Mouse (Mus musculus) myocyte (in vitro differentiated cells): ENCODE results near the gene Svop.

Source experiments
- E2F4 ChIP-seq: IDR thresholded peaks from one replicate; pipeline ENCODE4 v1.6.1; 2011; ENCODE audit warnings: mild to moderate bottlenecking, control low read depth, moderate library complexity; ENCODE audit not compliant: insufficient read depth
- MAX ChIP-seq: IDR thresholded peaks from one replicate; pipeline ENCODE4 v1.6.1; 2011; ENCODE audit warnings: low read depth, mild to moderate bottlenecking, control low read depth
- MYOD1 ChIP-seq, 3 experiments: IDR thresholded peaks; one replicate each; pipeline ENCODE4 v1.6.1; 2011; ENCODE audit warnings: control low read depth in 2 of 3, low read depth in 2 of 3, mild to moderate bottlenecking in 2 of 3, moderate library complexity in 1 of 3; ENCODE audit not compliant: insufficient read length in 2 of 3, control insufficient read depth in 1 of 3
- POLR2A ChIP-seq: IDR thresholded peaks from one replicate; pipeline ENCODE4 v1.6.1; 2011; ENCODE audit warnings: low read depth, mild to moderate bottlenecking, control low read depth, moderate library complexity; ENCODE audit not compliant: insufficient read length
- POLR2AphosphoS2 ChIP-seq: IDR thresholded peaks from one replicate; pipeline ENCODE4 v1.6.1; 2011; ENCODE audit warnings: low read depth, control low read depth; ENCODE audit not compliant: insufficient read length
- TCF12 ChIP-seq: IDR thresholded peaks from one replicate; pipeline ENCODE4 v1.6.1; 2011; ENCODE audit warnings: mild to moderate bottlenecking, control low read depth; ENCODE audit not compliant: poor library complexity, insufficient read depth, severe bottlenecking

- no peak for TF ChIP-seq POLR2AphosphoS2
- TF ChIP-seq POLR2A = no peak
- TF ChIP-seq E2F4 = no peak
- no peak for TF ChIP-seq MAX
- TF ChIP-seq MYOD1 (IDR thresholded peaks at IDR 0.05; ENCODE audit: control insufficient read depth in 1 of 3, insufficient read length in 2 of 3, low read depth in 2 of 3) = no peak
- no peak for TF ChIP-seq TCF12
Measured at GRCm38 (mm10) chr5:114046151-114046550, 45.2 kb downstream of the Svop start.
